ENCODE assay signal across 9 mouse cellular contexts in genomic region chr16:14291223-14291622, GRCm38 (mm10). TPM values are rescaled to one million over a fixed set of nuclear protein-coding genes. Genes with fewer than 3 reads are reported as not detected.
A peak's percentile ranks its signal among the peaks of the same experiment; 100 is the strongest.
DNase-seq lines count a peak whose midpoint lies in the region; ATAC-seq and TF ChIP-seq lines count a peak whose summit lies in the region.
"Had no signal": no experiment of that assay in that cellular context is flagged by ENCODE, and none has a peak within 500 bp of the region (broad histone marks: within the 10 kb centered on the region; RNA-seq: fewer than 3 reads in every experiment).

Myh11 (minus strand) TSS chr16:14291372.

- H3K4me1 ChIP-seq in E14TG2a.4 (replicated peaks; ENCODE audit: low read depth, low read length): peaks cover 20% of the 10 kb centered on the region
- peaks cover 13% of the 10 kb centered on the region for H3K4me1 ChIP-seq in embryonic facial prominence, embryonic 14.5 days (ENCODE audit: control insufficient read depth, insufficient read depth, low read length)
- H3K4me1 ChIP-seq in heart, embryonic 11.5 days (ENCODE audit: control insufficient read depth, insufficient read depth, low read length): no peaks in the 10 kb centered on the region; the same call in 1 of the 2 replicates
- peaks cover 12% of the 10 kb centered on the region; the same call in 1 of the 2 replicates for H3K4me1 ChIP-seq in kidney, embryonic 14.5 days (ENCODE audit: control insufficient read depth, insufficient read depth, low read length)
- peaks cover 15% of the 10 kb centered on the region for H3K4me1 ChIP-seq in lung, embryonic 16.5 days (replicated peaks; ENCODE audit: control insufficient read depth, insufficient read depth, low read length)

- H3K4me3 ChIP-seq in E14TG2a.4 (replicated peaks; ENCODE audit: low read length): peak within 1 kb of the TSS; percentile 74
- peak within 1 kb of the TSS; percentile 35 for H3K4me3 ChIP-seq in embryonic facial prominence, embryonic 14.5 days (ENCODE audit: low read depth, low read length)
- peak within 1 kb of the TSS; percentile 27 for H3K4me3 ChIP-seq in heart, embryonic 11.5 days (ENCODE audit: low read depth, low read length)
- peak within 1 kb of the TSS; percentile 32 for H3K4me3 ChIP-seq in kidney, embryonic 14.5 days (ENCODE audit: low read length)
- peak within 1 kb of the TSS; percentile 40 for H3K4me3 ChIP-seq in lung, embryonic 16.5 days (ENCODE audit: low read length)
- H3K4me3 ChIP-seq: erythroblast, embryonic 14.5 days had no signal

- H3K27me3 ChIP-seq in E14TG2a.4 (ENCODE audit: insufficient read depth, low read length): peaks cover 32% of the 10 kb centered on the region
- H3K27me3 ChIP-seq in embryonic facial prominence, embryonic 14.5 days (replicated peaks; ENCODE audit: control insufficient read depth, insufficient read depth, low read length): peaks cover 4% of the 10 kb centered on the region; the same call in 1 of the 2 replicates
- H3K27me3 ChIP-seq in heart, embryonic 11.5 days (ENCODE audit: control insufficient read depth, insufficient read depth, low read length): peaks cover 70% of the 10 kb centered on the region
- no peaks in the 10 kb centered on the region; the same call in 1 of the 2 replicates for H3K27me3 ChIP-seq in kidney, embryonic 14.5 days (ENCODE audit: control insufficient read depth, insufficient read depth, low read length)
- H3K27me3 ChIP-seq in lung, embryonic 16.5 days (ENCODE audit: control insufficient read depth, insufficient read depth, low read depth, low read length): no peaks in the 10 kb centered on the region

- H3K36me3 ChIP-seq in E14TG2a.4 (ENCODE audit: insufficient read depth, low read length): 0 out of 2 replicates have a peak, but pooled peaks cover 3% of the 10 kb centered on the region
- no peaks in the 10 kb centered on the region for H3K36me3 ChIP-seq in embryonic facial prominence, embryonic 14.5 days (ENCODE audit: control insufficient read depth, insufficient read depth, low read length)
- no peaks in the 10 kb centered on the region for H3K36me3 ChIP-seq in heart, embryonic 11.5 days (ENCODE audit: control insufficient read depth, insufficient read depth, low read length)
- no peaks in the 10 kb centered on the region for H3K36me3 ChIP-seq in kidney, embryonic 14.5 days (ENCODE audit: control insufficient read depth, insufficient read depth, low read length)
- H3K36me3 ChIP-seq in lung, embryonic 16.5 days (ENCODE audit: control insufficient read depth, insufficient read depth, low read length): no peaks in the 10 kb centered on the region

- H3K9ac ChIP-seq in embryonic facial prominence, embryonic 14.5 days (ENCODE audit: low read depth, low read length): peak within 1 kb of the TSS; percentile 48
- H3K9ac ChIP-seq in heart, embryonic 11.5 days (ENCODE audit: low read depth, low read length): no peak within 1 kb of the TSS
- peak within 1 kb of the TSS; percentile 40; the same call in 1 of the 2 replicates for H3K9ac ChIP-seq in kidney, embryonic 14.5 days (ENCODE audit: low read depth, low read length)
- H3K9ac ChIP-seq in lung, embryonic 16.5 days (ENCODE audit: low read length): peak within 1 kb of the TSS; percentile 57

- 1% methylated on average over 16 of the region's 16 CpGs for WGBS in embryonic facial prominence, embryonic 14.5 days
- 5% methylated on average over 16 of the region's 16 CpGs for WGBS in heart, embryonic 11.5 days (ENCODE audit: insufficient replicate concordance)
- WGBS in kidney, embryonic 14.5 days: 6% methylated on average over 15 of the region's 16 CpGs
- 4% methylated on average over 16 of the region's 16 CpGs for WGBS in lung, embryonic 16.5 days

- H3K4me2 ChIP-seq in embryonic facial prominence, embryonic 14.5 days (ENCODE audit: low read depth, low read length): peak within 1 kb of the TSS; percentile 75
- H3K4me2 ChIP-seq in heart, embryonic 11.5 days: peak within 1 kb of the TSS; percentile 61
- H3K4me2 ChIP-seq in kidney, embryonic 14.5 days (replicated peaks; ENCODE audit: low read depth, low read length): peak within 1 kb of the TSS; percentile 53
- peak within 1 kb of the TSS; percentile 74 for H3K4me2 ChIP-seq in lung, embryonic 16.5 days (ENCODE audit: low read depth, low read length)

- H3K9me3 ChIP-seq in E14TG2a.4 (ENCODE audit: low read length): no peaks in the 10 kb centered on the region
- no peaks in the 10 kb centered on the region for H3K9me3 ChIP-seq in embryonic facial prominence, embryonic 14.5 days (ENCODE audit: control insufficient read depth, low read length)
- H3K9me3 ChIP-seq in heart, embryonic 11.5 days (replicated peaks; ENCODE audit: control insufficient read depth, low read length): no peaks in the 10 kb centered on the region
- no peaks in the 10 kb centered on the region for H3K9me3 ChIP-seq in kidney, embryonic 14.5 days (ENCODE audit: control insufficient read depth, low read length)
- no peaks in the 10 kb centered on the region for H3K9me3 ChIP-seq in lung, embryonic 16.5 days (ENCODE audit: control insufficient read depth, low read length)

- peak; percentile 76 for TF ChIP-seq CTCF in E14TG2a.4 (conservative IDR thresholded peaks at IDR 0.05; ENCODE audit: low read length)

- no peak within 1 kb of the TSS for H3K27ac ChIP-seq in embryonic facial prominence, embryonic 14.5 days (replicated peaks; ENCODE audit: low read depth, low read length)
- H3K27ac ChIP-seq in heart, embryonic 11.5 days (ENCODE audit: low read depth, low read length): no peak within 1 kb of the TSS
- H3K27ac ChIP-seq in kidney, embryonic 14.5 days (ENCODE audit: low read depth, low read length): no peak within 1 kb of the TSS
- peak within 1 kb of the TSS; percentile 62 for H3K27ac ChIP-seq in lung, embryonic 16.5 days (ENCODE audit: low read length)

- ATAC-seq in embryonic facial prominence, embryonic 14.5 days (ENCODE audit: low read depth): peak; percentile 59
- ATAC-seq in heart, embryonic 11.5 days (replicated peaks; ENCODE audit: insufficient number of reproducible peaks, low FRiP score, low TSS enrichment): peak; percentile 41; the same call in 1 of the 2 replicates
- ATAC-seq in kidney, embryonic 14.5 days (ENCODE audit: low FRiP score, low TSS enrichment): peak; percentile 79
- peak; percentile 84 for ATAC-seq in lung, embryonic 16.5 days (ENCODE audit: low read depth)

- peak; percentile 82 to 85 for DNase-seq in adrenal gland, postnatal 36 days
- peak; percentile 67 for DNase-seq in embryonic facial prominence, embryonic 14.5 days (ENCODE audit: low spot score)
- DNase-seq in ovary, postnatal 14 days (ENCODE audit: low spot score): peak; percentile 84
- peak; percentile 66 for DNase-seq in urinary bladder, postnatal 10 days (ENCODE audit: low spot score)

RNA-seq across cellular contexts. Expression of gene Myh11, which starts in this region (rescaled TPM):
- total RNA-seq in adrenal gland, postnatal 36 days (2021): 1 to 10 TPM; 4.4 to 6.9 TPM
- polyA plus RNA-seq in embryonic facial prominence, embryonic 14.5 days (2014; fragmentation: Nextera tagmentation; extraction: Ambion mirVana): 2.7 and 4.0 TPM in 2 replicates
- 1.5 and 1.8 TPM in 2 replicates for polyA plus RNA-seq in heart, embryonic 11.5 days (2014; fragmentation: Nextera tagmentation; extraction: Ambion mirVana)
- 0.91 and 3.5 TPM in 2 replicates for polyA plus RNA-seq in kidney, embryonic 14.5 days (2014; fragmentation: Nextera tagmentation; extraction: Ambion mirVana)
- polyA plus RNA-seq in lung, embryonic 16.5 days (2015; fragmentation: Nextera tagmentation; extraction: Ambion mirVana): 45.1 and 49.7 TPM in 2 replicates
